Mouse (Mus musculus): ENCODE measurements around the gene Trim59.

Trim59 gene

DNA sequence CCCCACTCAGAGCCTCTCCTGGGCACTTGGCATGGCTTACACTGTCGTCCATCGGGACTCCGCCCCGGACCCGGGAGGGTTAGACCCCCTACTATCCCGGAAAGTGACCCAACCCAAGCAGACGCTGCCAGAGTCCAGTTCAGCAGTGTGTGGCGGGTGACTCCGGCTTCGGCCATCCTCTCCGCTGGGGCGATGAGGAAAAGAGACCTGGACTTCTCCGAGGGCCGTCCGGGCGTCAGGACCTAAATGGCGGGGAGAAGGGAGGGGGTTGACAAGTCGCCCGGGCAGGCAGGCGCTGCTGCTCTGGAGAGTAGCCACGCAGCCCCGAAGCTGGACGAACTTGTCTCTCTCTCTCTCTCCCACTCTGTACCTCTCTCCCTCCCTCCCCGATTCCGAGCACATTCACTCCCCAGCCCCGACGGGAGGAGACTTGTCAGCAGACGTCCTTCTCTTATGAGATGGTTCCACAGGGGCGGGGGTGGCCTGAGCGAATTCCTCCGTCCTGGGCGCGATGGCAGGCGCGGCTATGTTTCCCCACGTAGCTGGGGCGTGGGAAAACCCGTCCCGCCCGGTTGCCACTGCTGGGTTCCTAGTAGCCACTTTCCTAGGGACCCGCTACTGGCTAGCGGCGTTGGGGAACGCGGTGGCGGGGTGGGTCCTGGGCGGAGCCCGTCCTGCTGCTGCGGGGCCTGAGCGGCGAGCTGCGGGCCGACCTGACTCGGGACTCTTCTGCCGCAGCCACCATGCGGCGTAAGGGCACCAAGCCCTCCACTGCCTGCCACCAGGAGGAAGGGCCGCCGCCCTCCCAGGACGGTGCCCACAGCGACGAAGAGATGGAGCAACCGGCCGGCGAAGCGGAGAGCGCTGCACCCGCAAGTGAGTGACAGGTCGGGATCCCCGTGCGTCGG lies 39.0 kb downstream of the Trim59 start:
- DNase-seq (ENCODE audit: extremely low read depth, low read depth, low spot score) = no peak

DNA sequence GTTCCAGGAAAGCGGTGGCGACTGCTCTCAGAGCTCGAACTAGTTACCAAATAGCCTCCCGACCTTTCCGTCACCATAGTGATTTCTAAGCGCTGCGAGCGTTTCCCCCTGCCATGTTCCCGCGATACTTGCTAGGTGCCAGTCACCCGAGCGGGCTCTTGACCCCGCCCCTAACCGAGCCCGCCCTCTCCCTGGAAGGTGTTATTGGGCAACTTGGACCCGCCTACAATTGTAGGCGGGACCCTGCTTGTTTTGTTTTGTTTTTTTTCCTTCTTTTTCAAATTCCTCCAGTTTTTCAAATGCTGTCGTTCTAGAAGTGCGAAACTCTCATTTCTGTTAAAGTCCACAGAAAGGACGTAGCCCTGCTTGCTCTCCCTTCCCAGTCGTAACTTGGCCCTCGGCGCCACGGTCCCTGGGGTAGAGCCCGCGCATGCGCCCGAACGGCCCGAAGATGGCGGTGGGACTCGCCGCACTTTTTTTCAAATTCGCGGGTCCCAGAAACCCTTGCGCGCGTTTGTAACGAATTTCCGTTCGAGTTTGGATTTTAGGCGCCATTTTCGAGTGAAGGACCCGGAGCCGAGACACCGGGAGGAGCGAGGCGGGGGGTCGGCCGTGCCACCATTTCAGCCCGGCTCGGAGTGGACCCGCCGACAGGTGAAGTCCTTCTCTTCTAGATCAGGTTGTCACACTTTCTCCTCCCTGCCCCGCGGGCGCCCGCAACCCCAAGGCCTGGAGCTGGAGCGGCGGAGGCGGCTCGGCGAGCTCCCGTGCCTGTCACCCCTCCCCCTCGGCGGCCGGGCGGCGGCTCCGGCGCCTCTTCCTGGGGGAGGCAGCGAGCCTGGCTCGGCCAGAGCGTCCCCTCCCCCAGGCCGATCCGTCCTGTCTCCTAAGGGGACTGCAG lies 39.9 kb downstream of the Trim59 start, which contains the start of the genes Ift80 and Smc4:
TSS of gene Ift80 (minus strand) at position 134 of the 901 bp plus-strand sequence.
TSS of gene Smc4 (plus strand) at position 302 of the 901 bp plus-strand sequence.
- peak; percentile 67 for DNase-seq (ENCODE audit: extremely low read depth, low read depth, low spot score)

DNA sequence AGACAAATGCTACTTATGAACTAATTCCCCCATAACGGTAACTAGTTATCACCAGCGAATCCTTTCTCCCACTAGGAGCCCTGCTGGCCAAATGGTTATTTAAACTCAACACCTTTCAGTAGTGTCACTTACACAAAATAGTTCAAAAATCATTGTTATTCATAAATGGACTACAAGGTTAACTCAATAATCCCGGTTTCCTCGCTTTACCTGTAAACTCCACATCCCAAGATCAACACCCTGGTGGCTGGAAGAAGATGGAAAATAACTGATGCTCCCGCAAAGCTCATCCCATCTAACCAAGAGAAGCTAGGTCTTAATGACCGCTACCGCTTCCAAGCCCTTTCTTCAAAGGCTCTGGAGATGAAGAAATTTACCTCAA lies 40.5 kb downstream of the Trim59 start:
- no peak for DNase-seq (ENCODE audit: extremely low read depth, low read depth, low spot score)

- no peak for DNase-seq (ENCODE audit: extremely low read depth, low read depth, low spot score)
Observed at GRCm38 (mm10) chr3:69002781-69003180, 41.8 kb downstream of the Trim59 start.

DNA sequence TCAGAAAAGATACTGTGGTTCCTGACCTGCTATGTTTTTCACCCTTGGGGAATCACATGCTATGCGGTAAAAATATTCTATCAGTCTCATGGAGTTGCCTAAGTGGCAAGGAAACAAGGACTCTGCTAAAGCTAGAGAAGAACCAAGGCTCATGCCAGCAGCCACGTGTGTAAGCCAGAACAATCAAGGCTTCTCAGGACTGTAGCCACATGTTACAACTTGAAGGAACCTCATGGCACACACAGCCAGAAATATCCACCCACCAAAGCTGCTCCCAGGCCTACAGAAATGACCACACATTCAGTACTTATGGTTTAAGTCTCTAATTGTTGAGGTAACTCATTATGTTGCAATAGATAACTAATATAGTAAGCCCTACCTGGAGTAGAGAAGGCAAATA lies 58.0 kb downstream of the Trim59 start:
- DNase-seq (ENCODE audit: extremely low read depth, low read depth, low spot score) = peak; percentile 98
